Mouse (Mus musculus) small intestine, adult 2 months (tissue): Measurements from ENCODE around the gene Ankrd2. TPM values are rescaled to one million over a fixed set of nuclear protein-coding genes. Genes with fewer than 3 reads are reported as not detected.

Experiments used
- H3K27ac ChIP-seq: fragments of 200-500 bp; 2 replicates; pipeline ENCODE4 v1.5.1; 2012; ENCODE audit warnings: low read depth, low read length, control low read depth, inconsistent platforms; ENCODE audit not compliant: insufficient read depth
- H3K27me3 ChIP-seq: fragments of 200-500 bp; 2 replicates; pipeline ENCODE4 v1.6.1; 2012; ENCODE audit warnings: mild to moderate bottlenecking, moderate library complexity, low read length, inconsistent platforms; ENCODE audit not compliant: control insufficient read depth, insufficient read depth
- H3K36me3 ChIP-seq: fragments of 200-500 bp; 2 replicates; pipeline ENCODE4 v1.6.1; 2012; ENCODE audit warnings: mild to moderate bottlenecking, low read length, control low read depth, inconsistent platforms; ENCODE audit not compliant: control insufficient read depth, insufficient read depth
- H3K4me1 ChIP-seq: fragments of 200-500 bp; 2 replicates; pipeline ENCODE4 v1.6.1; 2012; ENCODE audit warnings: low read length, inconsistent platforms, mixed read lengths; ENCODE audit not compliant: control insufficient read depth, insufficient read depth, insufficient read length
- H3K4me3 ChIP-seq: fragments of 200-500 bp; 2 replicates; pipeline ENCODE4 v1.5.1; 2012; ENCODE audit warnings: low read depth, mild to moderate bottlenecking, control low read depth, inconsistent platforms, low read length, moderate library complexity
- CTCF ChIP-seq: fragments of 200-500 bp; IDR thresholded peaks from 2 replicates; pipeline ENCODE4 v1.5.1; 2012; ENCODE audit warnings: low read depth, mild to moderate bottlenecking, control low read depth, inconsistent platforms, low read length, moderate library complexity, mixed read lengths; ENCODE audit not compliant: insufficient replicate concordance, insufficient read length; ENCODE audit errors: extremely low read depth
- POLR2A ChIP-seq: fragments of 200-500 bp; IDR thresholded peaks from 2 replicates; pipeline ENCODE4 v1.6.1; 2012; ENCODE audit warnings: low read depth, mild to moderate bottlenecking, control low read depth, inconsistent platforms, low read length, moderate library complexity
- WGBS: fragments of 180-500 bp; shearing (Covaris S2); methylation state at CpG from one replicate; pipeline ENCODE4 v1.1.7; 2018; 5-methylcytosine and 5-hydroxymethylcytosine counted together
- polyA plus RNA-seq: library from polyadenylated mRNA; depleted of rRNA; stranded (reverse); fragments of >200 nt; gene quantifications from 2 replicates; pipeline ENCODE4 v1.2.3, GENCODE M21; 2012; rRNA removed

The Ankrd2 gene
- polyA plus RNA-seq = not detected in 2 replicates

GRCm38 (mm10) chr19:42035456-42036248, at the start of gene Ankrd2:
Gene Ankrd2 (plus strand): TSS chr19:42036000.
- TF ChIP-seq CTCF = peak; percentile 88
- peak; percentile 29; the same call in 1 of the 2 replicates for TF ChIP-seq POLR2A

DNA sequence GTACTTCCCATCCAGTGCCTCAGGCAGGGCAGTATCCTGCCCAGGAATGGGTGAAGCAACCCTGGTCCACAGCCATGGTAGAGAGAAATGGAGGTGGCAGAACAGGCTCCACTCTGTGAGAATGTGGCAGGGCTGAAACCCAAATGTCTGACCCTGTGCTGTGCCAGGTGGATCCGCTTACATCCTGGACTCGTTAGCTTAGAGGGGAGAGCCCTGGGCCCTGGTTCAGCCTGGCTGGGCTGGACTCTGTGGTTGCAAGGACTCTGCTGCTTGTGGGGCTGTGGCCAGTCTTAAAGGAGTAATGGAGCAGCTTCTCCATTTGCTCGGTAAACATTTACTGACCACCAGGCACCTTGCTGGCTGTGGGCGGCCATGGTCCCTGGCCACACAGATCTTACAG, 48.6 kb upstream of the Ankrd2 start:
- no peaks in the 10 kb centered on the region for H3K36me3 ChIP-seq
- no peak overlapping the region for H3K4me3 ChIP-seq
- H3K4me1 ChIP-seq = peaks cover 2% of the 10 kb centered on the region; the same call in 1 of the 2 replicates
- WGBS = 85% methylated on average over 4 of the region's 4 CpGs
- H3K27me3 ChIP-seq = no peaks in the 10 kb centered on the region
- TF ChIP-seq POLR2A = no peak
- no peak for TF ChIP-seq CTCF
- H3K27ac ChIP-seq = no peak overlapping the region

More at GRCm38 (mm10) chr19:42035456-42036248, at the start of gene Ankrd2:
- H3K4me3 ChIP-seq = no peak within 1 kb of the TSS
- no peaks in the 10 kb centered on the region for H3K27me3 ChIP-seq
- WGBS = 61% methylated on average over 19 of the region's 19 CpGs
- peaks cover 4% of the 10 kb centered on the region; the same call in 1 of the 2 replicates for H3K36me3 ChIP-seq
- no peak within 1 kb of the TSS for H3K27ac ChIP-seq
- no peaks in the 10 kb centered on the region; the same call in 1 of the 2 replicates for H3K4me1 ChIP-seq

DNA sequence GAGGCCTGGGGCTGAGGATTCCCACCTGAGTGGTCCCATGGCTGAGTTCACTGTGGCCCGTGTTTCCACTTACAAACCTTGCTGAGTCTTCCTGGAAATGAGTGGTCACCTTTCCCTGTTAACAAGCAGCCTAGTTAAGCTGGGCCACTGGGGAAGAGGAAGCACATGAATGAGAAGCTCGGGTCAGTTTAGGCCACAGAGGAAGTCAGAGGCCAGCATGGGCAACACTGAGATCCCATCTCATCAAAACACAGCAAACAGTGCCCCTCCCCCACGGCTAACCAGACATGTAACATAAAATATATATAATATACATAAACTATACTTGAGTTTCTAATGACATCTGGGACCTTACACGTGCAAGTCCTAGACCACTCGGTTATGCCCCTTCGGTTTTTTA, 46.0 kb upstream of the Ankrd2 start:
- no peak overlapping the region for H3K27ac ChIP-seq
- WGBS = 73% methylated on average over 6 of the region's 6 CpGs
- peaks cover 5% of the 10 kb centered on the region; the same call in 1 of the 2 replicates for H3K4me1 ChIP-seq
- H3K36me3 ChIP-seq = no peaks in the 10 kb centered on the region
- H3K4me3 ChIP-seq = no peak overlapping the region
- no peaks in the 10 kb centered on the region for H3K27me3 ChIP-seq
- no peak for TF ChIP-seq POLR2A
- TF ChIP-seq CTCF = no peak

GRCm38 (mm10) chr19:41991926-41992477, 43.8 kb upstream of the Ankrd2 start:
- Histone ChIP-seq H3K4me1 (peaks cover 5% of the 10 kb centered on the region; the same call in 1 of the 2 replicates), H3K36me3 (no peaks in the 10 kb centered on the region), H3K27me3 (no peaks in the 10 kb centered on the region), H3K4me3 (no peak overlapping the region), H3K27ac (no peak overlapping the region)
- TF ChIP-seq CTCF = no peak
- TF ChIP-seq POLR2A = no peak
- WGBS = 71% methylated on average over 6 of the region's 6 CpGs

DNA sequence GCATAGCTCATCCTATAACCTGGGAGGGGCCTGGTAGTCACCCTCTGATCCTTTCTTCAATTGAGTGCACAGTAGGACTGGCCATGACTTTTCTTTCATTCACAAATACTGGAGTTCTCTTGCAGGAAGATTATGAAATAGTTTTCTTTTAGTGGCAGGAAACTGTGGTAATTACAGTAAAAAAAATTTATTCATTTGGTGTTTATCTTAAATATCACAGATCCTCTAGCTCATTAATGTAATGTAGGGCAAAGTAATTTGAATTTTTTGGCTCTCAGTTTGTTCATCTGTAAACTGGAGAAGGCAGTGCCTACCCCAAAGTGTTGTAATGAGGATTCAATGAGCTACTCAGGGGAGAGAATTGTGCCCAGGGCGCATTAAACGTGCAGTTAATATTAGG, 42.8 kb upstream of the Ankrd2 start:
- Histone ChIP-seq H3K27ac (no peak overlapping the region), H3K36me3 (no peaks in the 10 kb centered on the region), H3K27me3 (no peaks in the 10 kb centered on the region), H3K4me3 (no peak overlapping the region), H3K4me1 (peaks cover 5% of the 10 kb centered on the region; the same call in 1 of the 2 replicates)
- WGBS = 38% methylated on average over 2 of the region's 2 CpGs
- TF ChIP-seq POLR2A (no peak), CTCF (no peak)

GRCm38 (mm10) chr19:41993484-41993883, 42.3 kb upstream of the Ankrd2 start:
- Histone ChIP-seq H3K36me3 (no peaks in the 10 kb centered on the region), H3K27me3 (no peaks in the 10 kb centered on the region), H3K4me1 (peaks cover 5% of the 10 kb centered on the region; the same call in 1 of the 2 replicates), H3K27ac (no peak overlapping the region), H3K4me3 (no peak overlapping the region)
- TF ChIP-seq CTCF (no peak), POLR2A (no peak)
- WGBS = 38% methylated on average over 6 of the region's 6 CpGs

GRCm38 (mm10) chr19:41994023-41994422, 41.8 kb upstream of the Ankrd2 start:
- TF ChIP-seq CTCF = no peak
- TF ChIP-seq POLR2A = no peak
- Histone ChIP-seq H3K4me3 (no peak overlapping the region), H3K27me3 (no peaks in the 10 kb centered on the region), H3K36me3 (no peaks in the 10 kb centered on the region), H3K27ac (no peak overlapping the region), H3K4me1 (peaks cover 5% of the 10 kb centered on the region; the same call in 1 of the 2 replicates)
- 90% methylated on average over 7 of the region's 7 CpGs for WGBS
